Mouse (Mus musculus): Measurements from ENCODE around the gene Cxcl12. TPM values are rescaled to one million over a fixed set of nuclear protein-coding genes. Genes with fewer than 3 reads are reported as not detected.

Cxcl12 gene
- polyA plus RNA-seq, 1 experiment = 5.4 TPM

- TF ChIP-seq CTCF (IDR thresholded peaks at IDR 0.05; ENCODE audit: low read depth, low read length) (no peak), POLR2A (IDR thresholded peaks at IDR 0.05; ENCODE audit: insufficient read depth, low read length) (no peak), EP300 (IDR thresholded peaks at IDR 0.05; ENCODE audit: insufficient read depth, low read depth, low read length) (no peak)
- Histone ChIP-seq H3K4me1 (ENCODE audit: control insufficient read depth, insufficient read depth, low read length) (no peaks in the 10 kb centered on the region), H3K27me3 (ENCODE audit: control insufficient read depth, insufficient read depth, low read length, poor library complexity, severe bottlenecking) (no peaks in the 10 kb centered on the region), H3K27ac (ENCODE audit: insufficient read depth, low read length) (no peak overlapping the region), H3K36me3 (ENCODE audit: control insufficient read depth, insufficient read depth, low read length, poor library complexity, severe bottlenecking) (no peaks in the 10 kb centered on the region), H3K9me3 (replicated peaks; ENCODE audit: control insufficient read depth, insufficient read depth, low read length, poor library complexity, severe bottlenecking) (no peaks in the 10 kb centered on the region), H3K9ac (ENCODE audit: low read depth, poor library complexity, severe bottlenecking) (no peak overlapping the region), H3K4me3 (ENCODE audit: low read depth, low read length) (no peak overlapping the region)
Measured at GRCm38 (mm10) chr6:117218442-117219299, 50.3 kb downstream of the Cxcl12 start.

GRCm38 (mm10) chr6:117219300-117219680, 51.0 kb downstream of the Cxcl12 start:
- Histone ChIP-seq H3K9ac (ENCODE audit: low read depth, poor library complexity, severe bottlenecking) (no peak overlapping the region), H3K27ac (ENCODE audit: insufficient read depth, low read length) (no peak overlapping the region), H3K36me3 (ENCODE audit: control insufficient read depth, insufficient read depth, low read length, poor library complexity, severe bottlenecking) (no peaks in the 10 kb centered on the region), H3K4me1 (ENCODE audit: control insufficient read depth, insufficient read depth, low read length) (no peaks in the 10 kb centered on the region), H3K27me3 (ENCODE audit: control insufficient read depth, insufficient read depth, low read length, poor library complexity, severe bottlenecking) (no peaks in the 10 kb centered on the region), H3K4me3 (ENCODE audit: low read depth, low read length) (no peak overlapping the region), H3K9me3 (replicated peaks; ENCODE audit: control insufficient read depth, insufficient read depth, low read length, poor library complexity, severe bottlenecking) (no peaks in the 10 kb centered on the region)
- TF ChIP-seq POLR2A (IDR thresholded peaks at IDR 0.05; ENCODE audit: insufficient read depth, low read length) (no peak), EP300 (IDR thresholded peaks at IDR 0.05; ENCODE audit: insufficient read depth, low read depth, low read length) (no peak), CTCF (IDR thresholded peaks at IDR 0.05; ENCODE audit: low read depth, low read length) (no peak)

DNA sequence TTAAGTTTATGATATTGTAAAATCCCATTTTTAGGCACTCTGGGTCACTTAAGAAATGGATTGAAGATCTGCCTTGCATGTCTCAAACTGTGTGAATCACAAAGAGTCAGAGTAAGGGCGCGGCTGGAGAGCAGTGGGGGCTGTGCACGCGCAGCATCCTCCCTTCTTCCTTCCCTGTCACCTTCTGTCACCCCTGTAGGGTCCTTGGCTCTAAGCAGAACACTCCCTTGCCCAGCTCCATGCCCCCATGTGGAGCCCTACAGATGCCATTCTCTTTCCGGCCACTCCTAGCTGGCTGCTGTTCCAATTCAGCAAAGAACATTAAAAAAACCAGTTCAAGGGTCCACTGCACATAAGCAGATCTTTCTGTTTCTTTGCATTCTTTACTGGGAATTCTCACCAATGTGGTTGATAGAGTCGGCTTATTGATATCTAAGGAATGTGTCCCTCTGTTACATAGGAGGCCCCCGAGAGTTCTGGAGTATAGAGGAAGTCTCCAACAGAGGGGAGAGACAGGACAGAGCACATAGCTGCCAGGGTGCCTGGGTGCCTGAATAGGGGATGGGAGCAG, 51.7 kb downstream of the Cxcl12 start:
- no peaks in the 10 kb centered on the region for H3K27me3 ChIP-seq (ENCODE audit: control insufficient read depth, insufficient read depth, low read length, poor library complexity, severe bottlenecking)
- H3K4me1 ChIP-seq (ENCODE audit: control insufficient read depth, insufficient read depth, low read length) = no peaks in the 10 kb centered on the region
- H3K9me3 ChIP-seq (replicated peaks; ENCODE audit: control insufficient read depth, insufficient read depth, low read length, poor library complexity, severe bottlenecking) = no peaks in the 10 kb centered on the region
- no peak for TF ChIP-seq POLR2A (IDR thresholded peaks at IDR 0.05; ENCODE audit: insufficient read depth, low read length)
- no peak for TF ChIP-seq CTCF (IDR thresholded peaks at IDR 0.05; ENCODE audit: low read depth, low read length)
- TF ChIP-seq EP300 (IDR thresholded peaks at IDR 0.05; ENCODE audit: insufficient read depth, low read depth, low read length) = no peak
- H3K4me3 ChIP-seq (ENCODE audit: low read depth, low read length) = no peak overlapping the region
- H3K27ac ChIP-seq (ENCODE audit: insufficient read depth, low read length) = no peak overlapping the region
- no peak overlapping the region for H3K9ac ChIP-seq (ENCODE audit: low read depth, poor library complexity, severe bottlenecking)
- no peaks in the 10 kb centered on the region for H3K36me3 ChIP-seq (ENCODE audit: control insufficient read depth, insufficient read depth, low read length, poor library complexity, severe bottlenecking)

GRCm38 (mm10) chr6:117220831-117221345, 52.6 kb downstream of the Cxcl12 start:
- no peak for TF ChIP-seq CTCF (IDR thresholded peaks at IDR 0.05; ENCODE audit: low read depth, low read length)
- TF ChIP-seq EP300 (IDR thresholded peaks at IDR 0.05; ENCODE audit: insufficient read depth, low read depth, low read length) = no peak
- TF ChIP-seq POLR2A (IDR thresholded peaks at IDR 0.05; ENCODE audit: insufficient read depth, low read length) = no peak
- Histone ChIP-seq H3K27me3 (ENCODE audit: control insufficient read depth, insufficient read depth, low read length, poor library complexity, severe bottlenecking) (no peaks in the 10 kb centered on the region), H3K4me1 (ENCODE audit: control insufficient read depth, insufficient read depth, low read length) (no peaks in the 10 kb centered on the region), H3K9me3 (replicated peaks; ENCODE audit: control insufficient read depth, insufficient read depth, low read length, poor library complexity, severe bottlenecking) (no peaks in the 10 kb centered on the region), H3K9ac (ENCODE audit: low read depth, poor library complexity, severe bottlenecking) (no peak overlapping the region), H3K27ac (ENCODE audit: insufficient read depth, low read length) (no peak overlapping the region), H3K4me3 (ENCODE audit: low read depth, low read length) (no peak overlapping the region), H3K36me3 (ENCODE audit: control insufficient read depth, insufficient read depth, low read length, poor library complexity, severe bottlenecking) (no peaks in the 10 kb centered on the region)

Measured in ES-Bruce4 (cell line).